Mouse (Mus musculus): ENCODE measurements around the gene Mical2.

- TF ChIP-seq CTCF (IDR thresholded peaks at IDR 0.05; ENCODE audit: insufficient read depth, low read length) (no peak), POLR2A (IDR thresholded peaks at IDR 0.05; ENCODE audit: borderline replicate concordance, extremely low read depth, low read depth, low read length) (no peak)
Observed at GRCm38 (mm10) chr7:112397786-112398185, 172.1 kb downstream of the Mical2 start.

Measured in lung, adult 2 months (tissue).